ENCODE assay signal across 21 mouse cellular contexts in genomic region chr1:178218305-178218704, GRCm38 (mm10). TPM values are rescaled to one million over a fixed set of nuclear protein-coding genes. Genes with fewer than 3 reads are reported as not detected.
DNase-seq lines count a peak whose midpoint lies in the region; ATAC-seq and TF ChIP-seq lines count a peak whose summit lies in the region.
"Had no signal": no experiment of that assay in that cellular context is flagged by ENCODE, and none has a peak within 500 bp of the region (broad histone marks: within the 10 kb centered on the region; RNA-seq: fewer than 3 reads in every experiment).

No protein-coding gene starts in this region.

- H3K36me3 ChIP-seq in heart, adult 2 months (ENCODE audit: control insufficient read depth, insufficient read depth, low read length) = peaks cover 14% of the 10 kb centered on the region
- no peaks in the 10 kb centered on the region for H3K36me3 ChIP-seq in heart, postnatal 0 days (replicated peaks; ENCODE audit: control insufficient read depth, insufficient read depth, low read length)
- H3K36me3 ChIP-seq in myocyte (ENCODE audit: control insufficient read depth, insufficient read depth) = no peaks in the 10 kb centered on the region

- no peak overlapping the region for H3K4me3 ChIP-seq in heart, adult 2 months
- H3K4me3 ChIP-seq in heart, postnatal 0 days (ENCODE audit: low read depth, low read length) = no peak overlapping the region
- no peak overlapping the region for H3K4me3 ChIP-seq in myocyte
- H3K4me3 ChIP-seq: forebrain, embryonic 13.5 days had no signal

- no peak overlapping the region for H3ac ChIP-seq in myocyte (ENCODE audit: control insufficient read depth, insufficient read length)

- intact Hi-C loops in heart, adult 2 months (cut with DNase I) = no loop called here
- intact Hi-C loops in heart, postnatal 10 days (cut with DNase I) = no loop called here
- intact Hi-C loops in heart, postnatal 25 days (cut with DNase I) = no loop called here

- H3K4me1 ChIP-seq in heart, adult 2 months (ENCODE audit: control insufficient read depth, insufficient read depth, low read length) = peaks cover 6% of the 10 kb centered on the region
- H3K4me1 ChIP-seq in heart, postnatal 0 days (ENCODE audit: control insufficient read depth, insufficient read depth) = peaks cover 7% of the 10 kb centered on the region; the same call in 1 of the 2 replicates
- H3K4me1 ChIP-seq: forebrain, embryonic 13.5 days had no signal

- H3K4me2 ChIP-seq in heart, postnatal 0 days (ENCODE audit: low read depth, low read length) = no peak overlapping the region
- H3K4me2 ChIP-seq in myocyte (ENCODE audit: low read depth) = peak overlapping the region; percentile 54
- H3K4me2 ChIP-seq: forebrain, embryonic 13.5 days had no signal

- no peak for TF ChIP-seq CTCF in heart, adult 2 months (IDR thresholded peaks at IDR 0.05)
- TF ChIP-seq CTCF in heart, postnatal 0 days (IDR thresholded peaks at IDR 0.05; ENCODE audit: low read depth) = no peak

- no peaks in the 10 kb centered on the region for H3K79me2 ChIP-seq in heart, adult 2 months (replicated peaks; ENCODE audit: control insufficient read depth, insufficient read depth, low read length)
- peaks cover 44% of the 10 kb centered on the region for H3K79me2 ChIP-seq in myocyte (ENCODE audit: control insufficient read depth, insufficient read depth)

- H3K9me3 ChIP-seq in heart, postnatal 0 days (replicated peaks; ENCODE audit: control insufficient read depth, low read length) = no peaks in the 10 kb centered on the region
- H3K9me3 ChIP-seq: forebrain, embryonic 13.5 days had no signal

- no peak overlapping the region for H3K9ac ChIP-seq in heart, adult 2 months (ENCODE audit: low read depth, low read length)
- H3K9ac ChIP-seq in heart, postnatal 0 days (replicated peaks; ENCODE audit: low read depth, low read length) = no peak overlapping the region
- H3K9ac ChIP-seq: forebrain, embryonic 13.5 days; liver, embryonic 14.5 days had no signal

- DNase-seq in heart, adult 2 months = no peak
- DNase-seq in heart, postnatal 10 days = no peak
- no peak for DNase-seq in heart, postnatal 0 days (ENCODE audit: low spot score)
- DNase-seq in heart, postnatal 25 days (ENCODE audit: low spot score) = no peak
- peak; percentile 76 for DNase-seq in 416B (ENCODE audit: low read depth)
- no peak for DNase-seq in testis, postnatal 14 days (ENCODE audit: low spot score)
- DNase-seq: adrenal gland, postnatal 36 days; cerebellum, adult 11-12 months; cerebellum, postnatal 14 days; embryo, embryonic 11 days; gastrocnemius, postnatal 25 days; kidney, adult 11 months; lung, postnatal 14 days; right cerebral cortex, postnatal 14 days; spleen, adult 18-20 months; thymus, adult 2 months had no signal

- no peaks in the 10 kb centered on the region for H3K27me3 ChIP-seq in heart, adult 2 months (ENCODE audit: control insufficient read depth, insufficient read depth, low read length)
- no peaks in the 10 kb centered on the region for H3K27me3 ChIP-seq in heart, postnatal 0 days (ENCODE audit: control insufficient read depth, insufficient read depth, low read length)
- H3K27me3 ChIP-seq in myocyte (ENCODE audit: control insufficient read depth, insufficient read depth, insufficient read length) = no peaks in the 10 kb centered on the region
- H3K27me3 ChIP-seq: forebrain, embryonic 13.5 days had no signal

- ATAC-seq in heart, postnatal 0 days (ENCODE audit: insufficient read depth, low read depth) = no peak
- ATAC-seq: forebrain, embryonic 13.5 days; midbrain, embryonic 16.5 days had no signal

- no peak for TF ChIP-seq POLR2A in heart, adult 2 months (IDR thresholded peaks at IDR 0.05; ENCODE audit: insufficient read depth, low read depth, low read length)
- TF ChIP-seq POLR2A in myocyte (IDR thresholded peaks at IDR 0.05; ENCODE audit: insufficient read length, low read depth) = no peak

- no peak for TF ChIP-seq EP300 in heart, adult 2 months (IDR thresholded peaks at IDR 0.05; ENCODE audit: insufficient read depth, low read depth, low read length)
- TF ChIP-seq EP300 in heart, postnatal 0 days (IDR thresholded peaks at IDR 0.05; ENCODE audit: low read depth) = no peak

- H3K27ac ChIP-seq in heart, adult 2 months = peak overlapping the region; percentile 87
- peak overlapping the region; percentile 95 for H3K27ac ChIP-seq in heart, postnatal 0 days (ENCODE audit: low read depth)
- H3K27ac ChIP-seq: forebrain, embryonic 13.5 days; kidney, postnatal 0 days; liver, embryonic 14.5 days had no signal

TF ChIP-seq in myocyte, 11 proteins besides CTCF, POLR2A, EP300 and RAD21:
- TF ChIP-seq USF1 (IDR thresholded peaks at IDR 0.05; ENCODE audit: low read depth) = no peak
- TF ChIP-seq POLR2AphosphoS2 (IDR thresholded peaks at IDR 0.05; ENCODE audit: insufficient read length, low read depth) = no peak

RNA-seq across cellular contexts. Expression of gene Desi2, which starts 31.1 kb away (rescaled TPM):
- 10 to 100 TPM; 16.3 to 18.1 TPM for total RNA-seq in heart, adult 2 months (2021)
- polyA plus RNA-seq in heart, adult 2 months (2012; rRNA removed) = 7.2 and 13.2 TPM in 2 replicates
- total RNA-seq in heart, postnatal 10 days (2021) = 10 to 100 TPM; 23.3 to 27.0 TPM
- total RNA-seq in heart, postnatal 0 days (2014; rRNA removed; ENCODE audit: low replicate concordance) = 22.6 and 35.0 TPM in 2 replicates
- 24.8 and 26.8 TPM in 2 replicates for polyA plus RNA-seq in heart, postnatal 0 days (2015; fragmentation: Nextera tagmentation; extraction: Ambion mirVana)
- total RNA-seq in heart, postnatal 25 days (2021) = 10 to 100 TPM; 17.8 to 18.7 TPM
- 11.4 TPM for polyA plus RNA-seq in myocyte (2012; fragmentation: generic; extraction: Trizol)
